Mouse (Mus musculus) cerebellum, adult 2 months (tissue): ENCODE data around the gene Cnbd2.

Experiments
- CTCF ChIP-seq: fragments of 200-500 bp; IDR thresholded peaks from 2 replicates; pipeline ENCODE4 v1.5.1; 2011; ENCODE audit warnings: low read depth, mild to moderate bottlenecking, control low read depth, low read length, moderate library complexity, borderline replicate concordance; ENCODE audit not compliant: insufficient read depth
- POLR2A ChIP-seq: fragments of 200-500 bp; IDR thresholded peaks from 2 replicates; pipeline ENCODE4 v1.6.1; 2011; ENCODE audit warnings: low read length, control low read depth, borderline replicate concordance; ENCODE audit not compliant: insufficient read depth

DNA sequence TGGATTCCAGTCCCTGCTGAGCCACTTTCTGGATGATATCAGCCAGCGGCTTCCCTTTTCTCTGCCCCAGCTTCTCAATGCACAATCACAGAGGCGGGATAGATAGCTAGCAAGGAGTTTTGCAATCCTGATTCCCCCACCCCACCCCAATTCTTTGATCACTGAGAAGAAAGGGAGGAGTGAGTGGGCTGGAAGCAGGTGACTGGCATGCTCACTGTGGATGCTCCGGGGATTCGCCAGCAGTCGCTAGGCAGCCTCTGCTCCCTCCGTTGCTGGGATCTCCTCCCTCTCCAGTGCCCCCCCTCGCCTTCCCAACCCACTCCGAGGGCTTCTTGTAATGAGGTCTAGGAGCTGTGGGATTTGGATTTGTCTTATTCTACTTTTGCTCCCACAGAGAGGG, 96.1 kb downstream of the Cnbd2 start:
- TF ChIP-seq CTCF (no peak), POLR2A (no peak)
